Mouse (Mus musculus) lung, adult 2 months (tissue): Measurements from ENCODE around the gene Rhebl1. TPM values are rescaled to one million over a fixed set of nuclear protein-coding genes. Genes with fewer than 3 reads are reported as not detected.

ENCODE experiments used
- DNase-seq: peaks from one replicate; pipeline ENCODE4 v3.0.0; 2022
- H3K4me1 ChIP-seq: fragments of 200-500 bp; 2 replicates; pipeline ENCODE4 v1.6.1; 2011; ENCODE audit warnings: low read length; ENCODE audit not compliant: control insufficient read depth, insufficient read depth
- H3K4me3 ChIP-seq: fragments of 200-500 bp; replicated peaks from 2 replicates; pipeline ENCODE3; 2011; ENCODE audit warnings: low read depth, mild to moderate bottlenecking, control low read depth, low read length; ENCODE audit errors: extremely low read depth
- CTCF ChIP-seq: fragments of 200-500 bp; IDR thresholded peaks from 2 replicates; pipeline ENCODE4 v1.5.1; 2011; ENCODE audit warnings: mild to moderate bottlenecking, low read length, control low read depth; ENCODE audit not compliant: insufficient read depth
- POLR2A ChIP-seq: fragments of 200-500 bp; IDR thresholded peaks from 2 replicates; pipeline ENCODE4 v1.6.1; 2011; ENCODE audit warnings: low read depth, mild to moderate bottlenecking, control low read depth, low read length, borderline replicate concordance; ENCODE audit errors: extremely low read depth
- WGBS: fragments of 180-500 bp; shearing (Covaris S2); methylation state at CpG from one replicate; pipeline ENCODE4 v1.1.7; 2018; 5-methylcytosine and 5-hydroxymethylcytosine counted together
- polyA plus RNA-seq: library from polyadenylated mRNA; depleted of rRNA; stranded (reverse); fragments of >200 nt; gene quantifications from 2 replicates; pipeline ENCODE4 v1.2.3, GENCODE M21; 2012

The Rhebl1 gene
- polyA plus RNA-seq, 1 experiment: 5.4 TPM

GRCm38 (mm10) chr15:98853161-98853937 is 41.0 kb downstream of the Rhebl1 start:
- no peak overlapping the region for H3K4me3 ChIP-seq
- TF ChIP-seq CTCF (no peak), POLR2A (no peak)
- no peaks in the 10 kb centered on the region for H3K4me1 ChIP-seq
- DNase-seq: no peak
- 90% methylated on average over 28 of the region's 28 CpGs for WGBS

GRCm38 (mm10) chr15:98852733-98853132 is 41.6 kb downstream of the Rhebl1 start:
- 87% methylated on average over 9 of the region's 9 CpGs for WGBS
- Histone ChIP-seq H3K4me3 (no peak overlapping the region), H3K4me1 (no peaks in the 10 kb centered on the region)
- TF ChIP-seq POLR2A: no peak
- TF ChIP-seq CTCF: no peak
- DNase-seq: no peak

DNA sequence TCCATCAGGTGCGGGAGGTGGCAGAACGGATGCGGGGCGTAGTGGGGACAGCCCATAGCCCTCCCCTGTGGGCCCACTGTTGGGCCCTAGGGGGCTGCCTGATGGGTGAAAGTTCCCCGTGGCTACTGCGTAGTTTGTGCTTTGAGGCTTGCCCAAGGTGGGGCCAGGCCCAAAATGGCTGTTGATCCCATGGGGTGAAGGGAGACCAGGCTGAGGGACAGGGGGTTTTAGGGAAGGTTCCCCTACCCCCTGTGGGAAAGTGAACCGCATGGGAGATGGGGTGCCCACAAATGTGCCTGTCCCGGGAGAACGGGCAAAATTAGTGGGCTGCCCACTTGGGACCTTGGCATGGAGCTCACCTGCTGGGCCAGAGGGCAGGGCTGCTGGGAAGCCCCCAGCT is 42.3 kb downstream of the Rhebl1 start:
- DNase-seq: no peak
- WGBS: 93% methylated on average over 9 of the region's 9 CpGs
- Histone ChIP-seq H3K4me1 (no peaks in the 10 kb centered on the region), H3K4me3 (no peak overlapping the region)
- no peak for TF ChIP-seq CTCF

DNA sequence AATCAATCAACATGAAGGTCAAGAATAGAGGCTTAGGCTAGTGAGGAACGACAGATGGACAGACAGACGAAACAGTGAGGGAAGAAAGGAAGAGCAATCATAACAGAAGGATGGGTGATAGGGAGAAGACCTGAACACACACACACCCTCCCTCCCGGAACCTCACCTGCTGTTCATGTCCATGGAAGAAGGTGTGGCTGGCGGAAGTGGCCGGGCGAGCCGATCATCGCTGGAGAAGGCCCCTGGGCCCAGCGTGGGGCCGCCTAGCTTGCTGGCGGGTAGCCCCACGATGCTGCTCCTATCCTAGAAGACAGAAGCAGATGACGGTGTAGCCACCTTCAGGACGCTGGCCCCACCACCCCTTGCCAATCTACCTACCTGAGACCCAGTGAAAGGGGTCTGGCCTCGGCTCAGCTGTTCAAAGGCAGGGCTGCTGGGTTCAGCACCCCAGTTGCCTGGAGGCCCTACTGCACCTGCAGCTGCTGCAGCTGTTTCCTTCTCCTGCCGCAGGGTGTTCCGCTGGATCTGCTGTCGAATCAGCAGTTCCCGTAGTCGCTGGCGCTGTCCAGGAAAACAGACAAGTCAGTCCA is 43.0 kb downstream of the Rhebl1 start:
- 88% methylated on average over 21 of the region's 21 CpGs for WGBS
- Histone ChIP-seq H3K4me3 (no peak overlapping the region), H3K4me1 (no peaks in the 10 kb centered on the region)
- no peak for DNase-seq
- TF ChIP-seq POLR2A (no peak), CTCF (no peak)

DNA sequence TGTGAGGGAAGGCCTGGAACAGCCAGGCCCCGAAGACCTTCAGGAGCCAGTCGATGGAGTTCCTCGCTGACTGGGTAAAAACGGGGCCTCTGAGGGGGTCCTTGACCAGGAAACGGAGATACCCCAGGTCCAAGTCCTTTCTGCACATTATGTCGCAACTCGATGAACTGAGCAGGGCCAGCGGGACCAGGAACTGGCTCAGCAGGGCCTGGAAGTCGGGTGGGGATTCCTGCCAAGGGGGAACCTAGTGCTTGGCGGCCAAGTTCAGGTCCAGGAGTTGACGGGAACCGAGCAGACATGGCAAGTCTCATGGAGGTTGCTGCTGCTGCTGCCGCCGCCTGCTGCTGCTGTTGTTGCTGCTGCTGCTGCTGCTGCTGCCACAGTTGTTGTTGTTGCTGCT is 43.7 kb downstream of the Rhebl1 start:
- no peak for DNase-seq
- H3K4me3 ChIP-seq: no peak overlapping the region
- TF ChIP-seq POLR2A (no peak), CTCF (no peak)
- WGBS: 80% methylated on average over 14 of the region's 14 CpGs
- no peaks in the 10 kb centered on the region for H3K4me1 ChIP-seq

GRCm38 (mm10) chr15:98849956-98850600 is 44.3 kb downstream of the Rhebl1 start:
- TF ChIP-seq CTCF: no peak
- no peak for TF ChIP-seq POLR2A
- no peak for DNase-seq
- Histone ChIP-seq H3K4me3 (no peak overlapping the region), H3K4me1 (no peaks in the 10 kb centered on the region)
- WGBS: 83% methylated on average over 16 of the region's 16 CpGs

DNA sequence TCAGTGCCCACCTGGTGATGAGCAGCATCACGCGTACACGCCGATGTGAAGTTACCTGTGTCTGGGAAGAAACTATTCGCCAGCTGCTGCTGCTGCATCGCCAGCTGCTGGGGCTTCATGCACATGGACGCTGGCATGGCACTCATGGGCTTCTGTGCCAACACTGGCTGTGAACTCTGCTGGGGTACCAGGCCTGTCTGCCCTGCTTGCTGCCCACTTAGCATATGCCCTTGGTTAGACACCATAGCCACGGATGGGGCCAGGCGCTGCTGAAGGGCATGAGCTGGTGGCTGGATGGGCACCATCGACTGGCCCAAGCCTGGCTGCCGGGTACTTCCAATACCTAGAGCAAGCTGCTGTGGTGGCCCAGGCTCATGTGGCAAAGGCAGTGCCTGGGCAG is 45.2 kb downstream of the Rhebl1 start:
- no peak overlapping the region for H3K4me3 ChIP-seq
- DNase-seq: no peak
- no peaks in the 10 kb centered on the region for H3K4me1 ChIP-seq
- WGBS: 95% methylated on average over 11 of the region's 11 CpGs
- TF ChIP-seq POLR2A (no peak), CTCF (no peak)

GRCm38 (mm10) chr15:98846140-98846539 is 48.2 kb downstream of the Rhebl1 start:
- Histone ChIP-seq H3K4me3 (no peak overlapping the region), H3K4me1 (no peaks in the 10 kb centered on the region)
- 81% methylated on average over 8 of the region's 8 CpGs for WGBS
- no peak for TF ChIP-seq CTCF
- no peak for TF ChIP-seq POLR2A
- no peak for DNase-seq

GRCm38 (mm10) chr15:98845149-98845548 is 49.2 kb downstream of the Rhebl1 start:
- no peak for DNase-seq
- no peak overlapping the region for H3K4me3 ChIP-seq
- TF ChIP-seq CTCF: no peak
- TF ChIP-seq POLR2A: no peak
- WGBS: 92% methylated on average over 2 of the region's 2 CpGs
- H3K4me1 ChIP-seq: no peaks in the 10 kb centered on the region
